In genomic region chr17:29963730-29964259, GRCm38 (mm10) we compare ENCODE assay signal across 8 mouse cellular contexts. TPM values are rescaled to one million over a fixed set of nuclear protein-coding genes. Genes with fewer than 3 reads are reported as not detected.
DNase-seq lines count a peak whose midpoint lies in the region; ATAC-seq lines count a peak whose summit lies in the region.

No protein-coding gene starts in this region.

- 2% methylated on average over 11 of the region's 11 CpGs for WGBS in neural tube, embryonic 11.5 days
- 3% methylated on average over 11 of the region's 11 CpGs for WGBS in hindbrain, embryonic 15.5 days
- 2% methylated on average over 11 of the region's 11 CpGs for WGBS in midbrain, embryonic 11.5 days

- H3K4me1 ChIP-seq in neural tube, embryonic 11.5 days (ENCODE audit: control insufficient read depth, insufficient read depth, low read length), result peaks cover 19% of the 10 kb centered on the region
- H3K4me1 ChIP-seq in hindbrain, embryonic 15.5 days (replicated peaks), result peaks cover 28% of the 10 kb centered on the region
- H3K4me1 ChIP-seq in midbrain, embryonic 11.5 days (ENCODE audit: control insufficient read depth, insufficient read depth, low read length), result peaks cover 24% of the 10 kb centered on the region

- no peak overlapping the region for H3K27ac ChIP-seq in neural tube, embryonic 11.5 days (ENCODE audit: low read depth, low read length)
- no peak overlapping the region for H3K27ac ChIP-seq in hindbrain, embryonic 15.5 days (replicated peaks)
- no peak overlapping the region for H3K27ac ChIP-seq in midbrain, embryonic 11.5 days (ENCODE audit: low read depth, low read length)

- no peak overlapping the region for H3K4me3 ChIP-seq in neural tube, embryonic 11.5 days (ENCODE audit: low read depth, low read length)
- no peak overlapping the region for H3K4me3 ChIP-seq in hindbrain, embryonic 15.5 days
- no peak overlapping the region for H3K4me3 ChIP-seq in midbrain, embryonic 11.5 days (ENCODE audit: low read depth, low read length)

- peak overlapping the region; percentile 1; the same call in 1 of the 2 replicates for H3K9ac ChIP-seq in neural tube, embryonic 11.5 days (ENCODE audit: low read length)
- no peak overlapping the region for H3K9ac ChIP-seq in hindbrain, embryonic 15.5 days
- peak overlapping the region; percentile 24 for H3K9ac ChIP-seq in midbrain, embryonic 11.5 days (ENCODE audit: low read length)

- H3K27me3 ChIP-seq in neural tube, embryonic 11.5 days (ENCODE audit: control insufficient read depth, insufficient read depth, low read length), result 0 out of 2 replicates have a peak, but pooled peaks cover 2% of the 10 kb centered on the region
- 0 out of 2 replicates have a peak, but pooled peaks cover 3% of the 10 kb centered on the region for H3K27me3 ChIP-seq in hindbrain, embryonic 15.5 days
- H3K27me3 ChIP-seq in midbrain, embryonic 11.5 days (ENCODE audit: control insufficient read depth, insufficient read depth, low read length), result peaks cover 9% of the 10 kb centered on the region; the same call in 1 of the 2 replicates

- H3K4me2 ChIP-seq in neural tube, embryonic 11.5 days (ENCODE audit: low read depth), result peak overlapping the region; percentile 11
- H3K4me2 ChIP-seq in hindbrain, embryonic 15.5 days, result peak overlapping the region; percentile 31
- H3K4me2 ChIP-seq in midbrain, embryonic 11.5 days, result peak overlapping the region; percentile 31; the same call in 1 of the 2 replicates

- no peaks in the 10 kb centered on the region for H3K9me3 ChIP-seq in neural tube, embryonic 11.5 days (ENCODE audit: control insufficient read depth, low read length)
- 0 out of 2 replicates have a peak, but pooled peaks cover 6% of the 10 kb centered on the region for H3K9me3 ChIP-seq in hindbrain, embryonic 15.5 days
- peaks cover 2% of the 10 kb centered on the region; the same call in 1 of the 2 replicates for H3K9me3 ChIP-seq in midbrain, embryonic 11.5 days (ENCODE audit: control insufficient read depth, low read length)

- no peak for DNase-seq in neural tube, embryonic 11.5 days (ENCODE audit: low spot score)
- DNase-seq in neural tube, embryonic 10.5 days (ENCODE audit: extremely low spot score, low spot score), result no peak
- peak; percentile 18 for DNase-seq in brain, adult 2 months (ENCODE audit: low read depth, low spot score)
- DNase-seq in midbrain, embryonic 11.5 days (ENCODE audit: low spot score, missing footprints), result peak; percentile 92
- DNase-seq in thymus, postnatal 36 days, result peak; percentile 42 to 46
- no peak for DNase-seq in right cerebral cortex, adult 18-20 months
- DNase-seq in layer of hippocampus, adult 9-11 months, result no peak

- H3K36me3 ChIP-seq in neural tube, embryonic 11.5 days (ENCODE audit: control insufficient read depth, insufficient read depth, low read length), result no peaks in the 10 kb centered on the region
- no peaks in the 10 kb centered on the region for H3K36me3 ChIP-seq in hindbrain, embryonic 15.5 days
- no peaks in the 10 kb centered on the region for H3K36me3 ChIP-seq in midbrain, embryonic 11.5 days (ENCODE audit: control insufficient read depth, insufficient read depth, low read length)

- ATAC-seq in neural tube, embryonic 11.5 days (ENCODE audit: insufficient read depth, low FRiP score, low TSS enrichment), result peak; percentile 27; the same call in 1 of the 2 replicates
- ATAC-seq in hindbrain, embryonic 15.5 days (ENCODE audit: low FRiP score, low read depth), result peak; percentile 64; the same call in 1 of the 2 replicates
- peak; percentile 24; the same call in 1 of the 2 replicates for ATAC-seq in midbrain, embryonic 11.5 days (ENCODE audit: low FRiP score)

RNA-seq across cellular contexts. Expression of gene Mdga1, which starts 6.1 kb away (rescaled TPM):
- 2.5 and 2.9 TPM in 2 replicates for polyA plus RNA-seq in neural tube, embryonic 11.5 days (2014; fragmentation: Nextera tagmentation; extraction: Ambion mirVana)
- 16.6 and 18.9 TPM in 2 replicates for polyA plus RNA-seq in hindbrain, embryonic 15.5 days (2015; fragmentation: Nextera tagmentation; extraction: Ambion mirVana)
- polyA plus RNA-seq in midbrain, embryonic 11.5 days (2014; fragmentation: Nextera tagmentation; extraction: Ambion mirVana), result 5.8 and 6.5 TPM in 2 replicates

RNA-seq across cellular contexts. Expression of gene Zfand3, which starts 40.7 kb away (rescaled TPM):
- 65.8 and 67.0 TPM in 2 replicates for polyA plus RNA-seq in neural tube, embryonic 11.5 days (2014; fragmentation: Nextera tagmentation; extraction: Ambion mirVana)
- 54.7 and 59.8 TPM in 2 replicates for polyA plus RNA-seq in hindbrain, embryonic 15.5 days (2015; fragmentation: Nextera tagmentation; extraction: Ambion mirVana)
- polyA plus RNA-seq in midbrain, embryonic 11.5 days (2014; fragmentation: Nextera tagmentation; extraction: Ambion mirVana), result 63.9 and 64.7 TPM in 2 replicates

Comparison
In these comparisons a context has a peak if more than half of its experiments do, and no peak if none do; other contexts are left out.
1. DNase-seq: peak in brain, adult 2 months (single experiment), midbrain, embryonic 11.5 days (single experiment) and thymus, postnatal 36 days (2 of 2); none in neural tube, embryonic 11.5 days (single experiment), neural tube, embryonic 10.5 days (single experiment), right cerebral cortex, adult 18-20 months (single experiment) and layer of hippocampus, adult 9-11 months (single experiment).
2. Peak in every context shown above with its lines, with median percentiles within 50 percentile points of each other: ATAC-seq and H3K4me2 ChIP-seq.